Mouse (Mus musculus): ENCODE results near the gene St13. TPM values are rescaled to one million over a fixed set of nuclear protein-coding genes. Genes with fewer than 3 reads are reported as not detected.
"Not testable (repeated sequence)": the region's sequence is repeated elsewhere in the genome, so short reads cannot be mapped to it uniquely, and the experiment has no call there.

St13 gene
- 105 TPM in 2 replicates for polyA plus RNA-seq (2016; fragmentation: Nextera tagmentation; extraction: Ambion mirVana)

- Histone ChIP-seq H3K27ac (peak within 1 kb of the TSS; percentile 92), H3K36me3 (peaks cover 10% of the 10 kb centered on the region; the same call in 1 of the 2 replicates), H3K9ac (peak within 1 kb of the TSS; percentile 96), H3K4me3 (peak within 1 kb of the TSS; percentile 88), H3K9me3 (replicated peaks) (no peaks in the 10 kb centered on the region), H3K27me3 (replicated peaks) (no peaks in the 10 kb centered on the region), H3K4me1 (peaks cover 48% of the 10 kb centered on the region), H3K4me2 (peak within 1 kb of the TSS; percentile 96)
- under 1% methylated on average over 49 of the region's 50 CpGs for WGBS (ENCODE audit: insufficient replicate concordance)
- ATAC-seq, result peak; percentile 99
These were observed at the start of gene St13, which contains the start of gene Xpnpep3 for GRCm38 (mm10) chr15:81399638-81400315. Gene St13 (minus strand): TSS chr15:81400077. Gene Xpnpep3 (plus strand): TSS chr15:81400138.

GRCm38 (mm10) chr15:81448463-81448862 is 48.6 kb upstream of the St13 start:
- Histone ChIP-seq H3K27ac (no peak overlapping the region), H3K9me3 (replicated peaks) (no peaks in the 10 kb centered on the region), H3K4me1 (no peaks in the 10 kb centered on the region), H3K9ac (no peak overlapping the region), H3K4me2 (no peak overlapping the region), H3K27me3 (replicated peaks) (no peaks in the 10 kb centered on the region), H3K4me3 (no peak overlapping the region), H3K36me3 (peaks cover 69% of the 10 kb centered on the region)
- no peak for ATAC-seq
- WGBS (ENCODE audit: insufficient replicate concordance), result 46% methylated on average over 3 of the region's 3 CpGs

GRCm38 (mm10) chr15:81439236-81439635 is 39.4 kb upstream of the St13 start:
- Histone ChIP-seq H3K27me3 (replicated peaks) (no peaks in the 10 kb centered on the region), H3K36me3 (peaks cover 61% of the 10 kb centered on the region), H3K4me2 (no peak overlapping the region), H3K4me1 (peaks cover 2% of the 10 kb centered on the region; the same call in 1 of the 2 replicates), H3K9ac (no peak overlapping the region), H3K27ac (no peak overlapping the region), H3K9me3 (replicated peaks) (no peaks in the 10 kb centered on the region), H3K4me3 (no peak overlapping the region)
- ATAC-seq, result no peak

- Histone ChIP-seq H3K36me3 (peaks cover 54% of the 10 kb centered on the region), H3K4me1 (peaks cover 2% of the 10 kb centered on the region; the same call in 1 of the 2 replicates), H3K4me2 (no peak overlapping the region), H3K9ac (no peak overlapping the region), H3K27ac (no peak overlapping the region), H3K4me3 (no peak overlapping the region), H3K9me3 (replicated peaks) (no peaks in the 10 kb centered on the region), H3K27me3 (replicated peaks) (no peaks in the 10 kb centered on the region)
- 70% methylated on average over 1 of the region's 1 CpGs for WGBS (ENCODE audit: insufficient replicate concordance)
- ATAC-seq, result no peak
These were observed 38.5 kb upstream of the St13 start for GRCm38 (mm10) chr15:81438345-81438744.

GRCm38 (mm10) chr15:81431195-81431594 is 31.3 kb upstream of the St13 start:
- WGBS (ENCODE audit: insufficient replicate concordance), result 86% methylated on average over 1 of the region's 1 CpGs
- peaks cover 5% of the 10 kb centered on the region; the same call in 1 of the 2 replicates for H3K4me1 ChIP-seq
- no peaks in the 10 kb centered on the region for H3K9me3 ChIP-seq (replicated peaks)
- no peak overlapping the region for H3K27ac ChIP-seq
- no peak overlapping the region for H3K4me2 ChIP-seq
- no peaks in the 10 kb centered on the region for H3K27me3 ChIP-seq (replicated peaks)
- ATAC-seq, result no peak
- H3K36me3 ChIP-seq, result peaks cover 60% of the 10 kb centered on the region
- H3K4me3 ChIP-seq, result no peak overlapping the region
- H3K9ac ChIP-seq, result no peak overlapping the region

- H3K4me3 ChIP-seq, result no peak overlapping the region
- WGBS (ENCODE audit: insufficient replicate concordance), result 45% methylated on average over 2 of the region's 2 CpGs
- no peak overlapping the region for H3K9ac ChIP-seq
- H3K36me3 ChIP-seq, result peaks cover 55% of the 10 kb centered on the region
- H3K27ac ChIP-seq, result no peak overlapping the region
- H3K4me1 ChIP-seq, result peaks cover 10% of the 10 kb centered on the region; the same call in 1 of the 2 replicates
- H3K9me3 ChIP-seq (replicated peaks), result no peaks in the 10 kb centered on the region
- no peaks in the 10 kb centered on the region for H3K27me3 ChIP-seq (replicated peaks)
- no peak for ATAC-seq
- no peak overlapping the region for H3K4me2 ChIP-seq
These were observed 28.1 kb upstream of the St13 start for GRCm38 (mm10) chr15:81427947-81428346.

- no peak overlapping the region for H3K4me2 ChIP-seq
- peaks cover 33% of the 10 kb centered on the region for H3K36me3 ChIP-seq
- ATAC-seq, result peak; percentile 52; the same call in 1 of the 2 replicates
- H3K9ac ChIP-seq, result no peak overlapping the region
- H3K9me3 ChIP-seq (replicated peaks), result no peaks in the 10 kb centered on the region
- peak overlapping the region; percentile 50 for H3K27ac ChIP-seq
- H3K4me1 ChIP-seq, result peaks cover 10% of the 10 kb centered on the region; the same call in 1 of the 2 replicates
- 76% methylated on average over 3 of the region's 3 CpGs for WGBS (ENCODE audit: insufficient replicate concordance)
- no peak overlapping the region for H3K4me3 ChIP-seq
- H3K27me3 ChIP-seq (replicated peaks), result no peaks in the 10 kb centered on the region
These were observed 25.4 kb upstream of the St13 start for GRCm38 (mm10) chr15:81425311-81425710.

GRCm38 (mm10) chr15:81422156-81422681 is 22.3 kb upstream of the St13 start:
- no peak overlapping the region for H3K4me3 ChIP-seq
- H3K4me1 ChIP-seq, result peaks cover 19% of the 10 kb centered on the region
- no peak overlapping the region for H3K9ac ChIP-seq
- no peak overlapping the region for H3K27ac ChIP-seq
- no peaks in the 10 kb centered on the region for H3K27me3 ChIP-seq (replicated peaks)
- H3K9me3 ChIP-seq (replicated peaks), result no peaks in the 10 kb centered on the region
- WGBS (ENCODE audit: insufficient replicate concordance), result 73% methylated on average over 7 of the region's 7 CpGs
- no peak for ATAC-seq
- H3K4me2 ChIP-seq, result no peak overlapping the region
- H3K36me3 ChIP-seq, result peaks cover 22% of the 10 kb centered on the region

- ATAC-seq, result no peak
- H3K27ac ChIP-seq, result no peak overlapping the region
- no peak overlapping the region for H3K9ac ChIP-seq
- H3K4me3 ChIP-seq, result no peak overlapping the region
- H3K4me2 ChIP-seq, result no peak overlapping the region
- no peaks in the 10 kb centered on the region for H3K27me3 ChIP-seq (replicated peaks)
- WGBS (ENCODE audit: insufficient replicate concordance), result 74% methylated on average over 1 of the region's 1 CpGs
- no peaks in the 10 kb centered on the region for H3K9me3 ChIP-seq (replicated peaks)
- H3K36me3 ChIP-seq, result peaks cover 20% of the 10 kb centered on the region
- peaks cover 24% of the 10 kb centered on the region for H3K4me1 ChIP-seq
These were observed 21.6 kb upstream of the St13 start for GRCm38 (mm10) chr15:81421454-81421853.

GRCm38 (mm10) chr15:81418065-81418464 is 18.2 kb upstream of the St13 start:
- ATAC-seq, result no peak
- no peak overlapping the region for H3K4me3 ChIP-seq
- H3K4me1 ChIP-seq, result peaks cover 22% of the 10 kb centered on the region
- WGBS (ENCODE audit: insufficient replicate concordance), result 81% methylated on average over 4 of the region's 4 CpGs
- H3K27me3 ChIP-seq (replicated peaks), result no peaks in the 10 kb centered on the region
- H3K27ac ChIP-seq, result peak overlapping the region; percentile 79; the same call in 1 of the 2 replicates
- no peak overlapping the region for H3K9ac ChIP-seq
- peaks cover 36% of the 10 kb centered on the region for H3K36me3 ChIP-seq
- 0 out of 2 replicates have a peak overlapping the region, but pooled peaks have one; percentile 1 for H3K4me2 ChIP-seq
- H3K9me3 ChIP-seq (replicated peaks), result no peaks in the 10 kb centered on the region

GRCm38 (mm10) chr15:81416763-81417310 is 17.0 kb upstream of the St13 start:
- Histone ChIP-seq H3K9ac (peak overlapping the region; percentile 65), H3K4me2 (peak overlapping the region; percentile 68), H3K36me3 (peaks cover 32% of the 10 kb centered on the region), H3K4me1 (peaks cover 22% of the 10 kb centered on the region), H3K4me3 (peak overlapping the region; percentile 38), H3K27ac (peak overlapping the region; percentile 79)
- ATAC-seq, result peak; percentile 87
- not testable (repeated sequence) for H3K9me3 ChIP-seq (replicated peaks); H3K27me3 ChIP-seq (replicated peaks)
- WGBS (ENCODE audit: insufficient replicate concordance), result 12% methylated on average over 22 of the region's 22 CpGs

- ATAC-seq, result no peak
- Histone ChIP-seq H3K4me1 (no peaks in the 10 kb centered on the region), H3K27ac (no peak within 1 kb of the TSS), H3K36me3 (no peaks in the 10 kb centered on the region; the same call in 1 of the 2 replicates), H3K9ac (no peak within 1 kb of the TSS), H3K27me3 (replicated peaks) (no peaks in the 10 kb centered on the region), H3K9me3 (replicated peaks) (no peaks in the 10 kb centered on the region), H3K4me2 (no peak within 1 kb of the TSS), H3K4me3 (no peak within 1 kb of the TSS)
- WGBS (ENCODE audit: insufficient replicate concordance), result 73% methylated on average over 1 of the region's 1 CpGs
These were observed 8.3 kb upstream of the St13 start, which contains the start of gene Dnajb7 for GRCm38 (mm10) chr15:81408199-81408598. Gene Dnajb7 (minus strand): TSS chr15:81408299.
